Mouse (Mus musculus) liver, adult 2 months (tissue): Measurements from ENCODE around the gene Tox4.

ENCODE experiments used
- CTCF ChIP-seq: fragments of 200-500 bp; IDR thresholded peaks from 2 replicates; pipeline ENCODE4 v1.5.1; 2011; ENCODE audit warnings: low read depth, low read length, control low read depth
- POLR2A ChIP-seq: fragments of 200-500 bp; IDR thresholded peaks from 2 replicates; pipeline ENCODE4 v1.6.1; 2011; ENCODE audit warnings: low read length, control low read depth; ENCODE audit not compliant: insufficient read depth; ENCODE audit errors: extremely low read depth

DNA sequence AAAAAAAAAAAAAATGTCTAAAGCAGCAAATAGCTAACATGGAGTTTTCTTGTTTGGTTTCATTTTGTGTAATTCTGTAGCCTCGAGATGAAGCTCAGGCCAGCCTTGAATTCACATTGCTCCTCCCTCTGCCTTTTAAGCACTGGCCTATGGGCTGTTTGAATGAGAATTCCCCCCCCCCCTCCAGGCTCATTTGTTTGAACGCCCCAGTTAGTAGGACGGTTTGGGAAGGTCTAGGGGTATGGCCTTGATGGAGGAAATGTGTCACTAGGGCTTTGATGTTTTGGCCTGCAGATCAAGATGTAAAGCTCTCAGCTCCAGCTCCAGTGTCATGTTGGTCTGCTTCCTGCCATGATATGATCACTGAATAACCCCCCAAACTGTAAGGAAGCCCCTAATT, 6.2 kb upstream of the Tox4 start:
- TF ChIP-seq POLR2A (no peak), CTCF (no peak)
